Mouse (Mus musculus) limb, embryonic 15.5 days (tissue): ENCODE measurements around the gene Apol7a. TPM values are rescaled to one million over a fixed set of nuclear protein-coding genes. Genes with fewer than 3 reads are reported as not detected.

Experiments used
- ATAC-seq: fragments of 200-750 bp; cut with Nextera tagmentation; 2 replicates; pipeline ENCODE4 v1.8.0; 2017; ENCODE audit warnings: low read depth, moderate TSS enrichment; ENCODE audit not compliant: insufficient number of reproducible peaks, low FRiP score, low TSS enrichment
- H3K27ac ChIP-seq: fragments of 300-500 bp; sonication (generic); 2 replicates; pipeline ENCODE4 v1.5.1; 2015; ENCODE audit warnings: moderate library complexity, mild to moderate bottlenecking, inconsistent platforms
- H3K27me3 ChIP-seq: fragments of 300-500 bp; sonication (generic); 2 replicates; pipeline ENCODE4 v1.6.1; 2015; ENCODE audit warnings: inconsistent platforms
- H3K36me3 ChIP-seq: fragments of 300-500 bp; sonication (generic); 2 replicates; pipeline ENCODE4 v1.6.1; 2015; ENCODE audit warnings: inconsistent platforms
- H3K4me1 ChIP-seq: fragments of 300-500 bp; sonication (generic); 2 replicates; pipeline ENCODE4 v1.6.1; 2015; ENCODE audit warnings: inconsistent platforms
- H3K4me2 ChIP-seq: fragments of 300-500 bp; sonication (generic); 2 replicates; pipeline ENCODE4 v1.6.1; 2015; ENCODE audit warnings: mild to moderate bottlenecking, inconsistent platforms
- H3K4me3 ChIP-seq: fragments of 300-500 bp; sonication (generic); 2 replicates; pipeline ENCODE4 v1.5.1; 2015; ENCODE audit warnings: mild to moderate bottlenecking, inconsistent platforms
- H3K9ac ChIP-seq: fragments of 300-500 bp; sonication (generic); 2 replicates; pipeline ENCODE4 v1.6.1; 2015; ENCODE audit warnings: inconsistent platforms
- H3K9me3 ChIP-seq: fragments of 300-500 bp; sonication (generic); 2 replicates; pipeline ENCODE4 v1.6.1; 2016; ENCODE audit warnings: inconsistent platforms
- WGBS: fragments of 180-500 bp; shearing (Covaris S2); methylation state at CpG from one replicate; pipeline ENCODE4 v1.1.7; 2015; 5-methylcytosine and 5-hydroxymethylcytosine counted together
- polyA plus RNA-seq: library from polyadenylated mRNA; unstranded; fragments of >200 nt; fragmentation: Nextera tagmentation; extraction: Ambion mirVana; gene quantifications from 2 replicates; pipeline ENCODE4 v1.2.1, GENCODE M21; 2015

Gene Apol7a
- polyA plus RNA-seq, 1 experiment from 2014 or later: 0.65 TPM

DNA sequence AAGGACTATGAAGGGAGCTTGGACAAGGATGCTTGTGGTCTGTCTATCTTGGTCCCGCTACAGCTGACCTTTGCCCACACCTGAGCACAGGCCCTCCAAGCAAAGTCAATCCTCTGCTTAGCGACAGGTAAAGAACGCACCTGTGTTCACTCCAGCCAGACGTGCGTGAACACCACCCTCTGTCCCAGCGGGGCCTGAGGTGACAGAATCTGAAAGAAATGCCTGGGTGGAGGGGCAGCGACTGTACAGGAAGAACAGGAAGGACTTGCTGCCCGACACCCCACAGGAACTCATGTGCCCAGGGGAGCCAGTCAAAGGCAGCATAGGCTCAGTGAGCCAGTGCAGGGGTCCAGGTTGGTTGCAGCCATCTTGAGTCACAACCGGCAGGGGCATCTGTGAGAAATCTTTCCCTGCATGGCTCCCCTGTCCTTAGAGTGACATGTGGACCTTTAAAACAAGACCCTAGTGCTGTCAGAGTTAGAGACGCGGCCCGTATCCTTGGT is 30.0 kb downstream of the Apol7a start:
- no peaks in the 10 kb centered on the region for H3K36me3 ChIP-seq
- WGBS: 81% methylated on average over 12 of the region's 12 CpGs
- peaks cover 45% of the 10 kb centered on the region for H3K4me1 ChIP-seq
- no peak for ATAC-seq
- H3K27me3 ChIP-seq: no peaks in the 10 kb centered on the region
- H3K27ac ChIP-seq: peak overlapping the region; percentile 97; the same call in 1 of the 2 replicates
- no peaks in the 10 kb centered on the region for H3K9me3 ChIP-seq
- no peak overlapping the region for H3K9ac ChIP-seq
- no peak overlapping the region for H3K4me3 ChIP-seq
- 0 out of 2 replicates have a peak overlapping the region, but pooled peaks have one; percentile 35 for H3K4me2 ChIP-seq

DNA sequence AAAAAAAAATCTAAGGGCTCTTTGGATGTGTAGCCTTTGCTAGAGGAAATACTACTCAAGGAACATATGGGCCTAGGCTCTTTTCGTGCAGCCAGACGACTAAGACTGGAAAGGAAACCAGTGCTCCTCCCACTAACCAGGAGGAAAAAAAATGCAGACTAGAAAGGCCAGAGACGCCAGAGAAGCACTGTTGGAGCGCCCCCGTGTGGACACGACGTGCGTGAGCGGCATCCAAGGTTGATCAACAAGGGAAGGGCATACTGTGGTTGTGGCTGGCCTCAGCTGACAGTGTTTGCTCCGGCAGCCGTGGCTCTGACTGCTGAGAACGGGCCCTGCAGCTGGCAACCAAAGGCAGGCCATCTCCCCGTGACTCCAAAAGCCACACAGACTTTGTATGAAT is 30.8 kb downstream of the Apol7a start:
- Histone ChIP-seq H3K9ac (no peak overlapping the region), H3K4me1 (peaks cover 50% of the 10 kb centered on the region), H3K27ac (peak overlapping the region; percentile 97), H3K4me3 (no peak overlapping the region; the same call in 1 of the 2 replicates), H3K36me3 (no peaks in the 10 kb centered on the region), H3K27me3 (no peaks in the 10 kb centered on the region), H3K4me2 (peak overlapping the region; percentile 35), H3K9me3 (no peaks in the 10 kb centered on the region)
- peak; percentile 55; the same call in 1 of the 2 replicates for ATAC-seq
- 0% methylated on average over 13 of the region's 13 CpGs for WGBS

DNA sequence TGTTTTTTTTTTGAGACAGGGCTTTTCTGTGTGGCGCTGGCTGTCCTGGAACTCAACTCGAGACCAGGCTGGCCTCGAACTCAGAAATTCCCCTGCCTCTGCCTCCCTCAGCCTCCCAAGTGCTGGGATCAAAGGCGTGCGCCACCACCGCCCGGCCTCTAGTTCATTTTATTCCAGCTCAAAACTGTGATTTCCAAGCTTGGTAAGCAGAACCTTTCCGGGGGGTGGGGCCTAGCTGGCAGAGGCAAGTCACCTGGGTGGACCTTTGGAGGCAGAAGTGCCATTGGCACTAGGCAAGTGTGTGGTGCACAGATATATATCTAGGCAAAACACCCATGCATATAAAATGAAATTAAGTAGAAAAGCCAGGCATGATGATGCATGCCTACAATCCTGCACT is 31.4 kb downstream of the Apol7a start:
- Histone ChIP-seq H3K4me2 (peak overlapping the region; percentile 45), H3K9ac (no peak overlapping the region), H3K36me3 (no peaks in the 10 kb centered on the region), H3K4me3 (peak overlapping the region; percentile 33; the same call in 1 of the 2 replicates), H3K4me1 (peaks cover 53% of the 10 kb centered on the region), H3K27ac (peak overlapping the region; percentile 97), H3K27me3 (no peaks in the 10 kb centered on the region), H3K9me3 (no peaks in the 10 kb centered on the region)
- no peak for ATAC-seq
- WGBS: 26% methylated on average over 8 of the region's 8 CpGs

DNA sequence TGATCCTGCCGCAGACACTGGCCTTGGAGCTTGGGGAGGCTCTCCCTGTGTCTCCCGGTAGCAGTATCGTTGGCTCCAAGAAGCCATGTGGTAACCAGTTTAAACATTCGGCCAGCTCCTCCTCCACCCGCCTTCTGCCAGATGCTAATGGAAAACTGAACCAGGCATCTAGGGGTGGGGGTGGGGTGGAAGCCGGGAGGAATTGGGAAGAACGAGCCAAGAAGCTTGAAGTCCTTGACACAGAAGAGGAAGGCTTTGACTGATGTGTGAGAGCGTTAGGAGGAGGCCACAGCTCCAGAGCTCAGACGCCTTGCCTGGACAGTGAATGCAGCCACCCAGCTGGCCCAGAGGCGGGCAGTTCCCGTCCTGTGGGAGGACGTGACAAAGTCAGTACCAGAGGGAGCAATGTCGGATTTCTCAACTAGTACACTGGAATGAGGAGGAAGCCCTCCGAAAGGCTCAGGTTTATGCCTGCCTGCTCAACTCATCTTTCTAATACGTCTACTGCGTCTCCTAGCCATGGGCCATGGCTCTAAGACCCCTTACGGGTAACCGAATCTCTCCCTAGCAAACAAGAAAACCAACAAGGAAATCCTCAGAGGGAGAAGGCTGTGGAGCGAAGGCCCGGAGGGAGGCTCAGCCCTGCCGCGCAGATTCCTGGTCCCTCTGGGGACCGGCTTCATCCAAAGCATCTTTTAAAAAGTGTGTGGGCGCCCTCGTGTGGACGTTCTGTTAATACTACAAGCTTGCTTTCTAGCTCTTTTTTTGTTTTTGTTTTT is 32.0 kb downstream of the Apol7a start:
- ATAC-seq: peak; percentile 76
- no peaks in the 10 kb centered on the region for H3K9me3 ChIP-seq
- H3K4me2 ChIP-seq: peak overlapping the region; percentile 45
- H3K27ac ChIP-seq: peak overlapping the region; percentile 97
- H3K9ac ChIP-seq: 0 out of 2 replicates have a peak overlapping the region, but pooled peaks have one; percentile 0
- peaks cover 53% of the 10 kb centered on the region for H3K4me1 ChIP-seq
- H3K36me3 ChIP-seq: no peaks in the 10 kb centered on the region
- H3K27me3 ChIP-seq: no peaks in the 10 kb centered on the region
- WGBS: 2% methylated on average over 26 of the region's 26 CpGs
- H3K4me3 ChIP-seq: peak overlapping the region; percentile 33

DNA sequence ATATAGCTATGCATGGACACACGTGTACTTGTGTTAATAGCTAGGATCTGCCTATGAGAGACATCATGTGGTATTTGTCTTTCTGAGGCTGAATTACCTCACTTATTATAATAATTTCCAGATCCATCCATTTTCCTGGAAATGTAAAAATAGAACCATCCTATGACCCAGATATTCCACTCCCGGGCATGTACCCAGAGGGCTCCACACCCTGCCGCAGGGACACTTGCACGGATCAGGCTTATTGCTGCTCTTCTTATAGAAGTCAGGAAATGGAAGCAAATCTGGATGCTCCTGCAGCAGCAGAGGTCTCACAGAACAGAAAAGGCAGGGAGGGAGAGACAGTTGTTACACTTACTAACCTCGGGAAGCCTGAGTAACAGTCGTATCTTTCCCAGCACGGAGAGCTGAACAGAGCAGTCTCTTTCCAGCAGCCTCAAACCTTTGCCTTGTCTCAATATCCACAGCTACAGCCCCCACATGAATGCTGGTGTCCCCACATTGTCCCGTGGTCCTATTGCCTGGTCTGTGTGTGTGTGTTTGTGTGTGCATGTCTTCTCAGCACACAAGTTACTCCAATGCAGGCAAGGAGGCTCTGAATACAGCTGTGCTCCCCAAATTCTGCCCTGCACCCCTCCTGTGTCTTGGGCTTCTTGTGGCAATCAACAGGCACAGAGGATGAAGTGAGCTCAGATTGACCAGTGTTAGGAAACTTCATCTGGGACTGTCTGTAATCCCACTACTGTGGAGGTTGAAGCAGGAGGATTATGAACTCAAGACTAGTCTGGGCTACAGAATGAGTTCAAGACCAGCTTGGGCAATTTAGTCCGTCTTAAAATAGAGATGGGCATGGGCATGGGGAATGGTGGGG is 33.0 kb downstream of the Apol7a start:
- 31% methylated on average over 9 of the region's 9 CpGs for WGBS
- peak overlapping the region; percentile 45 for H3K4me2 ChIP-seq

DNA sequence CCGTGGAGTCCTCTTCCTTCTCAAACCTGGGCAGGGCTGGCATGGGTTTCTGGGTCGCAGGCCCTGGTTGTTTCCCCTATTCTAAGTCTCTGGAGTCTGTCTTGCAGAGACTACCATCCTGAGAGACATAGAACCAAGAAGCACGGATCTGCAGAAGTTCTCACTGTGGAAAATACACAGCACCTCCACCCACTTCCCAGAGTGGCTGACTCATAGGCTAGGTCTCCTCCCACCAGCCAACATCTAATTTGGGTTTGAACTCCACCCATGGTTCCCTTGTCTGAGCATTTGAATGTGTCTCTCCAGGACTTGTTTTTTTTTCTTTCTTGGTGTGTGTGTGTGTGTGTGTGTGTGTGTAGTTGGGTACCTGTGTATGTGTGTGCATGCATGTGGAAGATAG is 34.9 kb downstream of the Apol7a start:
- H3K9ac ChIP-seq: no peak overlapping the region
- H3K4me3 ChIP-seq: no peak overlapping the region
- no peak for ATAC-seq
- no peak overlapping the region for H3K4me2 ChIP-seq
- H3K36me3 ChIP-seq: no peaks in the 10 kb centered on the region
- no peaks in the 10 kb centered on the region for H3K27me3 ChIP-seq
- H3K4me1 ChIP-seq: peaks cover 59% of the 10 kb centered on the region
- peak overlapping the region; percentile 73 for H3K27ac ChIP-seq
- no peaks in the 10 kb centered on the region for H3K9me3 ChIP-seq
- WGBS: 62% methylated on average over 3 of the region's 3 CpGs

More for the DNA sequence above, 33.0 kb downstream of the Apol7a start:
- Histone ChIP-seq H3K9me3 (no peaks in the 10 kb centered on the region), H3K27me3 (no peaks in the 10 kb centered on the region), H3K4me3 (no peak overlapping the region), H3K27ac (peak overlapping the region; percentile 97), H3K9ac (no peak overlapping the region), H3K4me1 (peaks cover 53% of the 10 kb centered on the region), H3K36me3 (no peaks in the 10 kb centered on the region)
- ATAC-seq: no peak

DNA sequence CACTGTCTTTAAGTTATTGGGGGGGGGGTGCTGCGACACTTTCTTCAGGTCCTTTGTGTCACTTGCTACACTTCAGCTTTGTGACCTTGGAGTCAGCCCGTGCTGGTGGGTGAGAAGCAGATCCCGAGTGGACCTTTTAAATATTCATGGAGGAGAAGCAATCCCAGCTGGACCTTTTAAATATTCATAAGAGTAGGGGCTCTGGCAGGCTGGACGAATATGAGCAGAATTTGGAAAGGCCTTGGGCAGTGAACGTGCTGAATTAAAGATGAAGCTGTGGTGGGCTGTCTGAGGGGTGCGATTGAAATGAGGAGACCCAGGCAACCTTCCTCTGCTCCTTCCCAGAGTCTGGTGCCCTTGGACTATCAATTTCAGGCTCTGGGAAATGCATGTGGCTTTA is 35.3 kb downstream of the Apol7a start:
- Histone ChIP-seq H3K9me3 (no peaks in the 10 kb centered on the region), H3K9ac (no peak overlapping the region), H3K4me2 (no peak overlapping the region), H3K27me3 (no peaks in the 10 kb centered on the region), H3K27ac (peak overlapping the region; percentile 73), H3K4me3 (no peak overlapping the region), H3K4me1 (peaks cover 58% of the 10 kb centered on the region), H3K36me3 (no peaks in the 10 kb centered on the region)
- no peak for ATAC-seq
- 43% methylated on average over 6 of the region's 6 CpGs for WGBS

DNA sequence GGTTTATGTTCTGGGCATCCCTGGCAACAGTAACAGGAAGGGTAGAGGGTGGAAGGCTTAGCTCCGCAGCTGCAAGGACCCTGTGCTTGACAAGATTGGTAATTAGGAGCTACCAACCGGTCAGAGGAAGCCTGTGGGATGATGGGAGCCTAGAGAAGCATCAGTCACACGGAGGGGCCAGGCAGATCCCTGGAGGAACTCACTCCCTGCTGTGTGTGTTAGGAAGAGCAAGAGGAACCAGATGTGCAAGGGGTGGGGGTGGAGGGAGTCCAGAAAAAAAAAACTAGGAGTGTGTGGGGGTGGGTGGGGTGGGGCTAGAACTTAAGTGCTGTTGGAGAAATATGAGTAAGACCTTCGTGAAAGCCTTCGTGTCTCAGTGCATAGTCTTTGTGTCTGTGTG is 36.0 kb downstream of the Apol7a start:
- ATAC-seq: no peak
- Histone ChIP-seq H3K9me3 (no peaks in the 10 kb centered on the region), H3K36me3 (no peaks in the 10 kb centered on the region), H3K4me2 (no peak overlapping the region), H3K4me1 (peaks cover 60% of the 10 kb centered on the region), H3K27ac (peak overlapping the region; percentile 73), H3K27me3 (no peaks in the 10 kb centered on the region), H3K4me3 (no peak overlapping the region), H3K9ac (no peak overlapping the region)
- 8% methylated on average over 5 of the region's 5 CpGs for WGBS

DNA sequence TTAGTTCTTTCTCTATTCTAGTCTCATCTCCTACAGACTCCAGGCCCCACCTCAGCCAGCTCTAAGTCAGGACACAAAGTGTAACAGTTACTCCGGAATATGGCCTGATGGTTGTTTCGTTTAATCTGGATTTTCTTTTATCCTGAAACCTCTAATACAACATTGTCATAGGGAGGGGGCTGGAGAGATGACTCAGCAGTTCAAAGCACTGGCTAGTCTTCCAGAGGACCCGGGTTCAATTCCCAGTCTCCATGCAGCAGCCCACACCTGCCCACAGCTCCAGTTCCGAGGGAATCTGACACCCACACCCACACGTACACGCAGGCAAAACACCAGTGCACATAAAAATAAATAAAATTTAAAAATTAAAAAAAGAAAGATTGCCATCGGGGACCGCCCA is 39.0 kb downstream of the Apol7a start:
- Histone ChIP-seq H3K27me3 (no peaks in the 10 kb centered on the region), H3K4me2 (no peak overlapping the region), H3K4me1 (peaks cover 46% of the 10 kb centered on the region), H3K36me3 (no peaks in the 10 kb centered on the region), H3K4me3 (no peak overlapping the region), H3K9me3 (no peaks in the 10 kb centered on the region), H3K27ac (0 out of 2 replicates have a peak overlapping the region, but pooled peaks have one; percentile 29), H3K9ac (no peak overlapping the region)
- WGBS: 85% methylated on average over 8 of the region's 8 CpGs
- ATAC-seq: no peak

DNA sequence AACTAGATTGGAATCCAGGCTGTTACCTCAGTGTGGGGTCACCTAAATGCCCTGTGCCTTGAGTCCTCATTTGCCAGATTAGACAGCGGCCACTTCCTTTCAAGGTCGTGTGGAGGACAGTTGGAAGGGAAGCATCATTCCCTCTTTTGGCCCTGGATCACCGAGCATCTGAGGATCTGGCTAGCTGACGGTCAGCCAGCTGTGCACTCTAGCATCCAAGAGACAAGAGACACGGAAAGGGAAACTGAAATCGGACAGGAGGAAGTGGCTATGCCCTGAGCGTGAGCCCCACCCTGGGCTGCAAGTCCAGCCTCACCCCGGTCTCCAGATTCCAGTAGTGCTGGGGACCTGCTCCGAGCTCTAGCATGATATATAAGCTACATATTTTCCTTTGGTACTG is 39.4 kb downstream of the Apol7a start:
- no peaks in the 10 kb centered on the region for H3K27me3 ChIP-seq
- H3K9me3 ChIP-seq: no peaks in the 10 kb centered on the region
- 0 out of 2 replicates have a peak overlapping the region, but pooled peaks have one; percentile 29 for H3K27ac ChIP-seq
- no peak overlapping the region for H3K9ac ChIP-seq
- no peaks in the 10 kb centered on the region for H3K36me3 ChIP-seq
- H3K4me1 ChIP-seq: peaks cover 47% of the 10 kb centered on the region
- WGBS: 73% methylated on average over 9 of the region's 9 CpGs
- no peak for ATAC-seq
- no peak overlapping the region for H3K4me2 ChIP-seq
- no peak overlapping the region for H3K4me3 ChIP-seq

DNA sequence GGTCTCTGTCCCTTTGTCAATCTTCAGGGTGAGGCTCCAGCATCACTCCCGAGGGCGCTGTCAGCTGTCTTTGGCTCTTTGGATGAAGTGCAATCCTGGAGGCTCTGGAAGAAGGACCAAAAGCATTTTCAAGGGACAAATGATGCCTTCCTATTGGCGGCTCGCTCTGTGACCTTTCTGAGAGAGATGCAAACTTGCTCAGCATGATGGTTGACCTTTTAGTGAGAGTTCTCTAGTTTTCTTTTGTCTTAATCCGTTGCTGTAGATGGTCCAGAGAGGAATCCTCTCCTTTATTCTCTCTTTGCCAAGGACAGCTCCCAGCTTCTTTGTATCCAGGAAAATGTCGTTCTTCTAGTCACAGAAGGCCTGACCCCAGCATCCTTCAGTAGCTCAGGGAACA is 39.8 kb downstream of the Apol7a start:
- Histone ChIP-seq H3K27me3 (no peaks in the 10 kb centered on the region), H3K27ac (peak overlapping the region; percentile 89; the same call in 1 of the 2 replicates), H3K9me3 (no peaks in the 10 kb centered on the region), H3K4me3 (peak overlapping the region; percentile 33), H3K4me1 (peaks cover 44% of the 10 kb centered on the region), H3K9ac (no peak overlapping the region), H3K36me3 (no peaks in the 10 kb centered on the region), H3K4me2 (peak overlapping the region; percentile 53)
- WGBS: 38% methylated on average over 6 of the region's 6 CpGs
- no peak for ATAC-seq
